Mouse (Mus musculus): Measurements from ENCODE around the gene Adgrl3.

DNA sequence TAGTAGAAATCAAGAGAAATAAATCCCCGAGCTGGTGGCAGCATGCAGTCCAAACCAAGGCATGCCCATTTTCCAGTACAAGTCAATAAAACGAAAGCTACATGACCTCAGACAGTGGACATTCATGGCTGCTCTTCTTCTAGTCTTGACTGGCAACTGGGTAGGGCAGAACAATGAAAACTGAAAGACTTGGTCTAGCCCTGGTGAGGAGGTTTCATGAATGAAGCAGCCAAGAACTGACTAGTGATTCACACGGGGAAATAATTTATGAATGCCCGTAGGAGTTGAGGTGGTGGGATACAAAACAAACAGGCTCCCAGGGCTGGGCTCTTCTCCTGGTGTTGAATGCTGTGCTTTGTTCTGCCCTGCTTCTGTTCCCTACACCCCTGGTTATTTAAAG lies 34.7 kb downstream of the Adgrl3 start:
- TF ChIP-seq CTCF (IDR thresholded peaks at IDR 0.05; ENCODE audit: low read depth), result no peak
- no peak for TF ChIP-seq EP300 (optimal IDR thresholded peaks at IDR 0.05)

All from stomach, postnatal 0 days (tissue).